Mouse (Mus musculus) frontal cortex, postnatal 14 days (tissue): ENCODE results near the gene Dll1.
A peak's percentile ranks its signal among the peaks of the same experiment; 100 is the strongest.

Experiments used
- DNase-seq, 2 experiments: peaks; one replicate each; pipeline ENCODE4 v3.0.0; 2022; ENCODE audit warnings: low spot score in 2 of 2

The Dll1 gene

DNA sequence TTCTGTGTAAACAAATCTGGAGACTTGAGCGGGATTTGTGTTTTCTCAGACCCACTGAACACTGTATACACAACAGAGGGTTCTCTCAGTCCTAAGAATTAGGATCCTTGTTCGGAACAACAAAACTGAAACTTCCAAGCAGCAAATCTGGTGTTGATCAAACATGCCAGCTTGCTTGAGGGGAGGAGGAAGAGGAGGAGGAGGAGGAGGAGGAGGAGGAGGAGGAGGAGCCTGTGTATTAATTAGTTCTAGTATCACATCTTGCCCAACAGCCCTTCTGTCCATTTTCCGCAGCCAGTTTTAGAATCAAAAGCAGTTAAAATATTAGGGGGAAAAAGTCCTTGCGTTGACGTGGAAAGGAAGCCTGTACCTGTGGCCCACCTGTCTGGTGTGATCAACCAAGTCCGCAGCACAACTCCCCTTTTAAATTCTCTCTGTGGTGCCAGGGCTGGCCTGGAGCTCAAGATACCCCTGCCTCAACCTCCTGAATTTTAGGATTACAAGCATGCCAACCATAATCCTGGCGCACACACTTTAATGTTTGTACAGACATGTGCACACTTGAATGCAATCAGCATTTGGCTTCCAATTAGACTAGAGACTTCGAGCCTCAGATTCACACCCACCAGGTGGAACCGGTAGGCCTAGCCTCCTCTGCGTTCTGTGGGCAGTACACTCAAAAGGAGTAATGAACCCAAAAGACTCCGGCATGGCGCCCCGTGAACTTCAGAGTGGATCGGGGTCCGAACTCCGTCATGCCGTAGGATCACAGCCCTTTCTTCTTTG lies 3.3 kb upstream of the Dll1 start:
- DNase-seq, result no peak

DNA sequence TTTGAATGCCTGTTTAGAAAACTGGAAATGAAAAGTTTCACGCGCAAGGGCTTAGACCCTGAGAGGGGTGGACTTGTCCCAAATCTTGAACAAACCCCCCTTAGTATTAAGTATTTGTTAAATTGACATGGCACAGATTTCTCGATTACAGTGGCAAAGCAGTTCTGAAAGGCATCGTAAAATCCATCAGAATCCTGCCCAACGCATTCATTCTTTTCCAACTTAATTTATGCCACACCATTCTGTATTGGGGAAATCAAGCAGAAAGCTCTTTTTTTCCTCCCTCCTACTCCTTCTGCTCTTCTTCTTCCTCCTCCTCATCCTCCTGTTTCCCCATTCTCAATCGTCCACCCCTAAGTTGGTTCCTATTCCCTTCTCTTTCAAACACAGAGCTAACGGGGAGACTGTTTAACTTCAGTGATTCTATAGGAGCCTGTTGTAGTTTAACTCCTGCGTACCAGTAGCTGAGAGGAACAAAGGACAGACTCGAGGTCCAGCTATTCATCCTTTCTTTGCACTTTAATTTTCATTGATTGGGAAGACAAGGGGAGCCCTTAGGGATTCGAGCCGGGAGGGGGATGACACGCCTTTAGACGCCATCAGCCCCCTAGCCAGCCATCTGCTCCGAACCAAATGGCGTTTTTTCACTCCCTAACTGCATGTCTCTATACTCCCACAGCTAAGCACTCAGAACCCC lies 1.9 kb upstream of the Dll1 start:
- no peak for DNase-seq

DNA sequence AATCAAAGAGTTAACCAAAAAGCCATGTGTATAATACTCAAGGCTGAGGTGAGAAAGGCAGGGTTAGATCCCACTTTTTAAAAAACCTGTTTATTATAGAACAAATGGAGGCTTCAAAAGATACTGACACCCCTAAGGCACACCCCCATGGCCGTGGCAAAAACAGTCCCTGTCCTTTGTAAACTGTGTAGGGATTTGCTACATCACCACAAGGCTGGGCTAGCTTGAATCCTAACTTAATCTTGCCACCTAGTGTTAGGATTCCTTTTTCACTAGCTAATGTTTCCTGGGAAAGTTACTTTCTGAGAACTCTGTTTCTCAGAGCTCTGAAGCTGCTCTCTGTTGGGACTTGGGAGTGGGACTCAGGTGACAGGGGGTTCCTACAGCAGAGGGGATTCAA lies 1.2 kb upstream of the Dll1 start:
- DNase-seq, result no peak

DNA sequence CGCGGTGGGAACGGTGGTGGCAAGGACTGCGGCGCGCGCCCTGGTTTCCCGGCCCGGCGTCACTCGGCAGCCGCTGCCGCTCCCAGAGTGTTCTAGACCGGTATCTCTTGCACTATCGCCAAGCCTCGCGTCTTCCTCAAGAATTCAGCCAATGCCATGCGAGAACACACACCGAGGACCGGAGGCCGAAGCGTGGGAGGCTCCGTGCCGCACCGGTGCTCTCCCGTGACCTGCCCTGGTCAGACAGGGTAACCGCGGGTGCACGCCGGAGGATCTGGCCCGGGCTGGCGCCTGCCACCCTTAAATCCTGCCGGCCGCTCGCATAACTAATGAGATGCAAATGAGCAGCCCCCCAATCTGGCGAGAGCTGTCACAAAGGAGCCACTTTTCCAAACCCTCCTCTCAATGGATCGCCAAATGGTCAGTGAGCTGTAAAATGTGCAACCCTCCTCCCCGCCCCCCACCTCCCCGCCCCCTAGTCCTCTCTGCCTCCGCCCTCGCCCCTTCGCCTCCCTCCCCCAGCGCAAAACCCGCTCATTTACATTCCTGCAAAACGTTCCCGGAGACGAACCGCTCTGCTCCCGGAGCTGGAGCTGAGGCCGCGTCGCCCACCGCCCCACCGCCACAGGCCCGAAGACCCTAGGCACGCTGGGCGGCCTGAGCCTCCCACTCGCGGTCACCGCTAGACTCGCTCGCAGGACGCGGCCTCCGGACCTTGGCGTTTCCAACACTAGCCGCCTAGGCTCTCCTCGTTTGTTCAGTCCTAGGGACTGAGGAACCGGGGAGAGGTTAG lies 775 bp downstream of the Dll1 start:
- peak; percentile 57 to 58 for DNase-seq

DNA sequence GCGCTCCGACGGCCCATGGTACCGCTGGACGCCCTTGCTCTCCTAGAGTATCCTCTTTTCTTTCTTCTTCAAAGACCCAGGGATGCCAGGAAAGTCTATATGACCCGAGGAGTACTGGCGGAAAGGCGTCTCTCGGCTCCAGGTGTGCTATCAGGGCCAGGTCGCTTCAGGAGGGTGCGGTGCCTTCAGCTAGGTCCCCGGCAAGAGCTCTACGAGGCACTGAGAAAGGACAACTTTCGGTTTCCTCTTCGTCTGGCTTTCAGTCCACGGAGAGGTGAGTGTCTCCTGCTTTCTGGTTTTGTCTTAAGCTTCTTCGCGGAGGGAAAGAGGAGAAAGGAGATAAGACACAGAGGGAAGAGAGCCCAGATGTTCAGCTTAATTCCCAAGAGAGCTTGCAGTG lies 1.4 kb downstream of the Dll1 start:
- DNase-seq, result no peak

DNA sequence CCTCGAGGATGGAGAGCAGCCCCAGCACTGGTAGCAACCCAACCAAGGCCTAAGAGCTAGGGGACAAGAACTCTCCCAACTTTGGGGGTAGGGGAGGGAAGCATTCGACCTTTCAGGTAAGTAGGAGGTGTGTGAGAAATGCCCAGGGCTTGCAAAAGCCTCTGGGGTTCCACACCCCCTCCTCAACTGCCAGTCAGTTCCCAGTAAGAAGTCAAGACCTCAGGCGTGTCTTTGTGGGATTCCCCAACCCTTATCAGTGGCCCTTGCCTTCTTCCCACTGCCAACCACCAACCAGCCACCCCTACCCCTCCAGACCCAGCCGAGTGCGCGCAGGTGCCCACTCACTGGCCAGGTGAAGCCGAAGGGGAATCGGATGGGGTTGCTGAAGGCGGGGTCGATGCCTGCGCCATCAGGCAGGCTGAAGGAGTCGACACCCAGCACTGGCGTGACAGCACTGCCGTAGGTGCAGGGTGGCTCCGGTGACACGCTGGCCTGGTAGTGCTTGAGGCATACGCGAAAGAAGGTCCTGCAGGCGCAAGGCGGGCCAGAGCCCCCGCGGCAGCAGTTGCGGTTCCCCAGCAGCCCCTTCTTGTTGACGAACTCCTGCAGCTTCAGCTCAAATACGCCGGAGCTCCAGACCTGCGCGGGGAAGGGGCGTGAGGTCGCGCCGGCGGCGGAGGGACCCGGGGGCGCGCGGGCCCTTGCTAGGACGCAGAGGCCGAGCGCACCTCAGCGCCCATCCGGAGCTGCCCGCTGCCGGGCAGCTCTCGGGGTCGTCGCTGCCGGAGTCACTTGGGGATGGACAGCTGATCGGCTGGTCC lies 2.1 kb downstream of the Dll1 start:
- DNase-seq, result no peak

DNA sequence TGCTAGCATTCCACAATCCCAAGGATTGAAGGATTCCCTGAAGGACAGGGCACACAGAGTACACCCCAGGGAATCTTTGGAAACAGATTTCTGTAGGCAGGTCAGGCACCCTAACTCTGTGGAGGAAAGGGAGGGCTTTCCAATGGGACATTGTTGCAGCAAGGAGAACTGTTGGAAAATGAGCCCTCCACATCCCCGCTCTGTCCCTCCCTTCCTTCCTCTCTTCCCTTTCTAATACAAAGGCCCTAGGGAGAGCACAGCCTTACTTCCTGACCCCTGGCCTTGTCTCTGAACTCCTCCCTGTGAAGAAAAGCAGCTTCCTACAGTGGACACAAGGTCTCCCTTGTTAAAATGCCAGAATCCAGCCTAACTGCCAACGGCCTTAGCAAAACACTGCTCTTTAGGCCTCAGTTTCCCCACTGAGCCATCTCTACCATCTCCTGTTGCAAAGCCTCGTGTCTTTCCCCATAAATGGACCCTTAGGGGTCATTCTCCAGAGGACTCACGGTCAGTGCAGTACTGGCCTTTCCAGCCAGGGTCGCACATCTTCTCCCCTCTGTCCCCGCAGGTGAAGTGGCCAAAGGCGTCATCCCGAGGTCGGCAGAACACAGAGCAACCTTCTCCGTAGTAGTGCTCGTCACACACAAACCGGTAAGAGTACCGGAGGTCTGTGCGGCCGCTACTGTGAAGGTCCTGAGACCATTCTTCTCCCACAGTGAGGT lies 3.6 kb downstream of the Dll1 start:
- DNase-seq, result no peak

DNA sequence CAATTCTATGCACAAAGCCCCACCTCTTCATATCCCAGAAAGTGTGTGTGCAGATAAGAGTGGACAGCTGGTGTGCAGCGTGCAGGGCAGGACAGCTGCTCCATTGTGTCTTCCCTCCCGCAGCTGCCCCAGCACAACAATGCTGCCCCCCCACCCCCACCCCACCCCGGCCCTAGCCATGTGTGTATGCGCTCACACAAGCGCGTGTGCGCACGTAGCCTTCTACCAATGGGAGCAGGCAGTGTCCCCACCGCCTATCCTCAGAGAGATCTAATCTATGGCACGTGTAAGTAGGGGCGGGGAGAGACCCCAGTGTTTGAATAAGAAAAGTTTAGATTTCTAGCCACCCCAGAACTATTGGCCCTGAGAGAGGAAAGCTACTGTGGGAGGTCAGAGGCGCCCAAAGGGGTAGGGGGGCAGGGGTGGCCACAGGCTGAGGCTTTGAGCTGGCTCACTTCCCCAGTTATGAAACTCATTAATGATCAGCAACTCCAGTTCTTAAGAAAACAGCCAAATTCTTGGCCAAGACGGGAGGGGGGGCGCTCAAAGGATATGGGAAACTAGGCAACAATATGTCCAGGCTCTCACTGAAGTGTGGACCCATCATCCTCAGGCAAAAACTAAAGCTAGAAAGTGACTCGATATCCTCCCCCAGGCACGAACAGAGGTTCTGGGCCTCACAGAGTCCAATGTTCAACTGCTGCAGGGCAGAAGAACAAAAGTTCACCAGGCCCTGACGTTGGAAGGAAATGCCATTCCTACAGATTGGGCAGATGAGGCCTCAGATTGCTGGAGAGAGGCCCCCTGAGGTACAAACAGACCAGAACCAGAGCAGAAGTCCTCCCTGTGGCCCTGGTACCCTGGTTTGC lies 4.5 kb downstream of the Dll1 start:
- no peak for DNase-seq

DNA sequence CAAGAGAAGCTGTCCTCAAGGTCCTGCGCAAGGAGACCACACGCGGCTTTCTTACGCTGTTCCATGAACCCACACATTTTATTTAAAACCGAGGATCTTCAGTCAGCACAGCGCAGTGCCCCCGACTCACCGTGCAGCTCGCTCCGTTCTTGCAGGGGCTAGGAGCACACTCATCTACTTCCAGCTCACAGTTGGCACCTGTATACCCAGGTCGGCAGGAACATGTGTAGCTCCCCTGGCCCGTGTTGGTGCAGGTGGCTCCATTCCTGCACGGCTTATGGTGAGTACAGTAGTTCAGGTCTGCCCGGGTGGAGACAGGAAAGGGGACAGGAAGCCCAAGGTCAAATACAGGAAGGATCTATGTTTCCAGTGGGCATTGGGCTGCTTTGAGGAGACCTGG lies 6.3 kb downstream of the Dll1 start:
- no peak for DNase-seq

DNA sequence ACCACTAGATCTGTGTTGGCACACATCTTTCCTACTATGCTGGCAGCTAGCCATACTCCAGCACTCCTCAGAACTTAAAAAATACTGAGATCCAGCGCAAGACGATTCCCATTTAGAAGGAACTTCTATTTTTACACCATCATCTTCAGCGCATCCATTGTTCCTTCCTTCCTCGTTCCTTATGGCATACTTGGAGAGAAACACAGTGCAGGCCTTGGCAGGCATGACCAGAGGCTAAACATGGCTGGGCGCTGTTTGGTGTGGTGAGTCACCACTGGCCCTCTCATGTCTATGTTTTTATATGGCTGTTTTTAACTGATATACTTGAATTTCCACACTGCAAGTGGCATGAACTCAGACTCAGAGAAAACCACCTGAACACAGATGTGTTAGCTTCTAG lies 11.0 kb downstream of the Dll1 start:
- no peak for DNase-seq

DNA sequence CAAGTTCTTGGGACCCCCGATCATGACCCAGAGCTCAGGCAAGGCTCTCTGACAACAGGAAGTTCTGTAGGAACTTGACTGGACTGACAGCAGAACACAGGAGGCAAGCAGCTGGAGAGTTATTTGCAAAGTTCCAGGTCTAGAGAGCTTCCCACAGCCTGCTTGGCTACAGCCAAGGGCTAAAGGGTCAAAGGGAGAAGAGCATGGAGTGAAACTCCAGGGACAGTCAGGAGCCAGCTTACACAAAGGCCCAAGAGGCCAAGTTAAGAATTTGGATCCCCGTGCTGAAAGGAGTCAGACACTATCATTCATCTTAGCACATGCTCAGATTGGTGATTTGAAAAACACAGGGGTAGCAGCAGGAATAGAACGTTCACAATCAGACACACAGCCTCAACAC lies 13.0 kb downstream of the Dll1 start:
- no peak for DNase-seq

DNA sequence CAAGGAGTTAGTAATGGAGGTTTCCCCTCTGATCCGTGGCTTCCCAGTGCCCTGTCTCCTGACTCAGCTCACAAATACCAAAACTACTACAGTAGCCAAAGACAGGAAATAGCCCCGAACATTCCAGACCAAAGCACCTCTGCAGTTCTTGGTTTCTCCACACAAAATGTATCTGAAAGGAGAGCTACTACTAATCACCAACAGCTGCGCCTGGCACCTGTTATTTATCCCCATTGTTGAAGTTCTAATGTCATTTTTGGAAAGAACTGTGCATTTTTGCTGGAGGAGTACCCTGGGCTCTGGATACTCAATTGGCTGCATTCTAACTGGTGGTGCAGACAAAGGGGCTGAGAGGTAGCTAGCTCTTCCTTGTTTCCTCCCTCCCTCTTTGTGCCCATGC lies 19.6 kb downstream of the Dll1 start:
- no peak for DNase-seq

DNA sequence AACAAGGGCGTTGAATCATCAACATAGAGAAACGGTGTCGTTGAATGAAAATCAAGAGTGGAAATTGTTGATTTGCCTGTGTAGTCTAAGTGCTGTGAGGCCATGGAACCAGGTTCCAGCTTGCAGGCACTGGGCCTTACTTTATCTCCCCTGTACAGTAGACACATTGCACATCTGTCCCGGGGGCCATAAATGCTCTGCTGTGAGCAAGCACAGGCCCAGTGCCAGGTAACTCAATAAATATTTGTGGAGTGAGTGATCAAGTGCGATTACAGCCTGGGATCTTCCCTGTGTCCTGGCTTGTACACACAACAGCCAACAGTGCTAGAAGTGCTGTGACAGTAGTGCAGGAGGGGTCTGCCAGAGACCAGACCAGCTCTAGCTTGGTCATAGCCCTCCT lies 20.1 kb downstream of the Dll1 start:
- DNase-seq, result no peak

DNA sequence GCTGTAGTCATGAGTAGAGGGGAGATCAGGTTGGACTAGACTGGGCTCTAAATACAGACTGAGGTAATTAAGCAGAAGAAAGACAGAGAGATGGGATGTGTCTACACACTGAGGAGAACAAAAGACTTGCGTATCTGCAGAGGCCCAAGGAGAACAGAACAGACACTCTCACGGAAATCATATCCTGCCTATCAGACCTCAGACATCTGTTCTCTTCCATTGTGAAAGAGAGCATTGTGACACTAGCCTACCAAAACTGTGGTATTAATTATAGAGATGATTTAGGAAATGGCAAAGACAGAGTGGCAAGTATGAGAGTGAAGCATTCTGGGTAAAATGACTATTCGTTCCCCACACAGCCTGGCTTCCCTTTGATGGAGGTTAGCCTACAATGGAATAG lies 21.6 kb downstream of the Dll1 start:
- no peak for DNase-seq

DNA sequence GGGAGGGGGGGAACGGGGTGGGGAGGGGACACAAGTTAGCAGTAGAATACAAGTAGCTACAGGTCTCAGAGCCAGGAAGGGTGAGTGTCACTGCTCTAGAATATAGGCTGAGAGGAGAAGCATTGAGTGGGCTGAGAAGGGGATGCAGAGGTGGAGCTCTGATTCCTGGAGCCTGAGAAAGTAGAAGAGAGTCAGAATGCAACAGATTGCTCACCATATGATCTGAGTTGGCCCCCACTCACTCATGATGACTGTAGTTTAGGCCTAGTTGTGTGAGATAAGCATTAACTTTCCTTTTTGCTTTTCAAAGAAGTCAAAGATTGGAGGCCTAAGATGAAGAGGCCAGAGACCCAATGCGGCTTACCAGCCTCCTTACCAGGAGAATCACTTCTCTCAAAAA lies 22.7 kb downstream of the Dll1 start:
- no peak for DNase-seq

DNA sequence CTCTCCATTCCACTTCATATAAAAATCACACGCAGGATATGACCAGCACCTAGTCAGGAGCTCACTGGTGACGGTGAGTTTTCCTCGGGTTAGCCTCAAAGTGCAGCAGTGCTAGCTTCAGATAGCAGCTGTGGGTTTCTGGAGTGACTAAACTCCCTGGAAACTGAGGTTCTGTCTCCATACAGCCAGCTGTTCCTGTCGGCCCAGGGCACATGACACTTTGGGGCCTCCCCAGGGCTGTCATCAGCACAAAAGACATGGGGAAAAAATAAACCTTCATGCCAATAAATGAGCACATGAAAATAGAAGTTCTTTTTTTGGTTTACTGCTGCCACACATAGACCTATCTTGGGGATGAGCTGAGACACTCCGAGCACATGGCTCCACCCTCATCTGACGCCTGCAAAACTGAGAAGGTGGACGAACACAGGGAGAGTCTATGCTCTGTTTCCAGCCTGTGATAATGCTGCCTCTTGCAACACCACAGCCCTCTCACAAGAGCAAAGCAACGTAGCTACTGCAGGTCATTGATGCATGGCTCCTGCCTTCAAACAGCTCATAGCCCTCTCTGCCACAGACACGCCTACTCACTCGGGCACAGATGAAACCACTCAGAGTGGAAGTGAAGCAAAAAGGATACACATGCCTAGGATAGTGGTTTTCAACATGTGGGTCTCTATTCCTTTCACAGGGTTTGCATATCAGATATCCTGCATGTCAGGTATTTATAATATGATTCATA lies 23.6 kb downstream of the Dll1 start:
- DNase-seq, result no peak

DNA sequence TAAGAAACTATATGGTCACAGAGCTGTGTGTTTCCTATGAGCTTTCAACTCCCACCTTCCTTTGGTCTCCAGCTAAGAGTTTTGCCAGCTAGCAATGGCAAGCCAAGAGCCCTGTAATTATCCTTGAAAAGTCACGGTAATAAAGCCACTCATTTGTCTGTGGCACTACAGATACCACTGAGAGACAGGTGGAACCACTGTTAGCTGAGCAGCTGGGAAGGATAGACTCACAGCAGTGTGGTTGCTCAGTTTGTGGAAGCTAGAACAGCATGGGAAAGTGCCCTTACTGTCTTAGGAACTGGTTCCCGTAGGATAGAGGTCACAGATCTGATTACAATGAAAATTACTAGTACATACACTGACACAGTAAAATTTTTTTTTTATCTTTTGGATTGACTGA lies 26.5 kb downstream of the Dll1 start:
- DNase-seq, result no peak

DNA sequence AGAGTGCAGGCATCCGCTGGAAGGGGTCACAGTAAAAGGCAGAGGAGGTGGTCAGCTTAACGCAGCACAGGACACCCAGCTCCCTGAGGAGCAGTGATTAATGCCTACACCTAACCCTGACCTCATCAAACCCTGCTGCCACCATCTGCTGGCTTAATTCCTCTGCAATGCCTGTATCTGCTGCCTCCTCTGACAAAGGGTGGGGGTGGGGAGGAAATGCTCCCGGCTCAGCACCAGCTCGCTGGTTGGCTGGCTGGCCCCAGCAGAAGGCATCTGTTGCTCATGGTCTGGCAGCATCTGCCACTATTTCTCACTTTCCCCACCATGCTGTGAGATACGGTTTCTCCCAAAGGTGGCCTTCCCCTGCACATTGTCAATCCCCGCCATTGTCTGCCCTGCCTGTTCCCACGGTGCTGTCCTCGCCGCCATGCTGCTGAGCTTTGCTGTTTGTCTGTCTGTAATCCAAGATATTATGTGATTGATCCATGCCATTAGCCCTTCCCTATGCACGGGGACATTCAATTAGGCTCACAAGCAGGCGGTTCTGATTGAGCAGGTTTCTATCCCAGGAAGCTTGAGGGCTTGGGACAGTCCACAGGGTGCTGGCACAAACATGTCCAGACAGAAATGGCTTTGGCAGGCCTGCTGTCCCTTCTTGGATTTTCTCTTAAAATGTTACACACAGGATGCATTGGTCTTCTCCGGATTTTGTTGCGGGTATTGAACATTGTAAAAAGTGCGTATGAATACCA lies 33.4 kb downstream of the Dll1 start:
- DNase-seq, result no peak

DNA sequence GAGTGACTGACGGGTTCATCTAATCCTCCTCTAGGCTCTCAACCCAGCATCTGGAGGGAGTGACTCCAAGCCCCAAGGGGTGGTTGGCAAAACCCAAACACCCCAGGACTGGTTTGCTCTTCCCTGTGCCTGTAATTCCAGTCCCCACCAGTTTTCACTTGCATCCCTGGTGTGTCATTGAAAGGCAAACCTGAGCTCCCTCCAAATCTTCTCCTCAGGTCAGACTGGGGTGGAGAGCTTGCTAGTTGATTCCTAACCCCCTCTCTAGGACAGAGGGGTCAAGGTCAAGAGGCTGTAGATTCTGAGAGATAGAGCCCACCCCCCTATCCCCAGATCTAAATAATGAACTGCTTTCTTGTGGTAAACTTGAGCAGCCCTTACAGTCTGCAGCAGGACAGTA lies 38.8 kb downstream of the Dll1 start:
- no peak for DNase-seq
